Mouse (Mus musculus) heart, postnatal 25 days (tissue): ENCODE measurements around the gene A730071L15Rik. TPM values are rescaled to one million over a fixed set of nuclear protein-coding genes. Genes with fewer than 3 reads are reported as not detected.

Experiments
- DNase-seq: peaks from one replicate; pipeline ENCODE4 v3.0.0; 2022; ENCODE audit warnings: low spot score
- intact Hi-C: fragments of 180-260 bp; cut with DNase I; formaldehyde crosslinking; loops from one replicate; pipeline ENCODE4 v1.15.1; 2025
- total RNA-seq, 2 experiments: library from RNA; stranded (reverse); gene quantifications; 2 replicates each; pipeline ENCODE4 v1.2.3; 2021

A730071L15Rik gene
- total RNA-seq, 2 experiments from 2014 or later, result 0.17 TPM; not detected in 1

DNA sequence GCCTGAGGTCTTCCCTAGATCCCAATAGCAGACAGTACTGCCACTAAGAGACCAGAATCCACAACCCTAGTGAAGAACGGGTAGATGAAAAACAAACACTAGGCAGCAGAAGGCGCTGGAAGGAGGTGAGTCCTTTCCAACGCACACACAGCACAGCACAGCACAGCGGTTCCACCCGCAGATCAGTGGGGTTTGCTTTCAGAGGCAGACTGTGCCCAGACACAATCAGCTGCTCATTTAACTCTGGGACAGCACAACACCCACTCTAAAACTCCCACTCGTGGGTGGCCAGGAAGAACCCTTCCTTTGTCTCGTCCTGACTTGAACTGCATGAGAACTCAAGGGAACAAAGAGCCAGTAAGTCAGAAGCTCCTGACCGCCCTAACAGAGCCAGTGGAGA is 20.6 kb upstream of the A730071L15Rik start:
- DNase-seq, result no peak
- intact Hi-C loops, result no loop called here

DNA sequence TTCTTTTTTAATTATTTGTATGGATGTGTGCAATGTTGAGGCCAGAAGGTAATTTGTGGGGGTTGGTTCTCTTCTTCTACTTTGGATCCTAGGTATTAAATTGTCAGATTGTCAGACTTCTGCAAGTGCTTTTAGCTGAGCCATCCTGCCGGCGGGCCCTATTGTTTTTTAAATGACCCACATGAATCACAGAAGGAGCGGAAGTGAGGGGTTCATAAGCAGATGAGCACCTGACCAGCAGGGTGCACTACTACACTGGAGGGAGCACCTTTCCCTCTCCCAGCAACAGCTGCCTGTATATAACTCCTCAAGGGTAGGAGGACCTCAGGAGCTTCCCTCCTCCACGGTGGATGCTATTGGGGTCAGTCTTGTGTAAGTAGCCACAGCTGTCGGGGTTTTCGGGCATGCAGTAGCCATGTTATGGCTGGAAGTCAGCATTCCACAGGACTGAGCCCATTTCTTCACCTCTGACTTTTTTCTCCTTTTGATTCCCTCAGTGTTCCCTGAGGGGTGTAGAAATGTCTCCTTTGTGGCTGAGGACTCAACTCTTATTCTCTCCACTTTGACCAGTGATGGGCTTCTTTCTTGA is 18.9 kb upstream of the A730071L15Rik start:
- intact Hi-C loops, result no loop called here
- no peak for DNase-seq

DNA sequence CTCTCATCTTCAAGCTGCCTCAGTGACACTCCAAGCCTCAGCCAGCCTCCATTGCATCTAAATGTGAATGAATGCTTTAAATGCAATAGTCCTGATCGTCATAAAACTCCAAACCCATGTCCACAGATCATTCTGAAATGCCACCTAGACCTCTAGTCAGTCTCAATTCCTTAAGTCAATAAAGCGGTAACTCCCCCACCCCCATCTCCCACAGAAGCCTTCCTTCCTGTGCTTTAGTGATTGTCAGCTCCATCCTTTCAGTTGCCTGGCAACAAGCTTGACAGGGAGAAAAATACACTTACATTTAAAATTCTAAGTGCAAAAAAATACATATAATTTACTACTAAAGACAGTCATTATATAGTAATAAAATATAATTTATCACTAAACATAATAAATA is 16.6 kb upstream of the A730071L15Rik start:
- no peak for DNase-seq
- intact Hi-C loops, result no loop called here

DNA sequence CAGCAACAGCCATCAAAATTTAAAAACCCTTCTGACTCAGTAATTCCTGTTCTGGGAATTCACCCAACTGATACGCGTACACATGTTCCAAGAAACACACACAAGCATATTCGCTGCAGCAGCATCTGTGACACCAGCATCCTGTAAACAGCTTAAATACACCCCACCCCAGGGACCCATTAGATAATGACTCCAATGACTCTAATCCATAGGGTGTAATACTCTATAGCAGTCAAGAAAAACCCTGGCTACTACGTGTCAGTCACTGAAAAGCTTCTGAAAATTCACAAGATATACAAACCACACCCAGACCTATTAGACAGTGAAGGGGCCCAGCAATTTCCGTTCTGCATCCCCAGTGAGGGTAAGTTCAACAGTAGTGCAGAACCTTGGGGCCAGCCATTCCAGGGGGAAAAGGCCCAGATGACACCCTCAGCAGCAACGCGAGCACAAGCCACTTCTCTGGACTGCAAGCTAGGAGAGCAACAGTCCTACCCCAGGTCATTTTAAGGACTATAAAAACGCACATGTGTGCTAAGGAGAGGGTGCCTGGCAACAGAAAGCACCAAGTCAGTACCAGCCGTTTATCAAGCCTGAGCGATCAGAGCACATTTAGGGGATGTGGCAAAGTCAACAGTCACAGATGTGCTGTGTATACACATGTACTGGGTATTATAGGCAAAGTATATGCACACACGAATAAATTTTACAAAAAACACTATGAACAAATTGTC is 15.5 kb upstream of the A730071L15Rik start:
- no peak for DNase-seq
- intact Hi-C loops, result no loop called here

DNA sequence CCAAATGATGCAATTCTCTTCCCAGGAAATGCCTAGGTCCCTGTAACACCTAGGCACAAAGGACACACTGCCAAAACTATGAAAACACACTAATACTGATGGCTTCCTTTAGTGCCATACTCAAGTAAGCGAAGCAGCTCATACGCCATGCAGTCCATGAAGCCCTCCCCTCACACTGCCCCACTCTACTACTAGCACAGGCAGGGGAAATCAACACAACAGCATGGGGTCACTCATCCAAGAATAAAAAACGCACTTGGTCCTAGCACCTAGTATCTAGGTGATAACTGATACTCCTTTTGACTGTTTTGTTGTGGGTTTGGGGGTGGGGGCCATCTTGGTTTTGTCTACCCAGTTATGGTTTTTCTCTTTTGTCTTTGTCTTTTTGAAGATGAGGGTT is 12.4 kb upstream of the A730071L15Rik start:
- DNase-seq, result no peak
- intact Hi-C loops, result loop anchor here (5.0 kb wide), 1 partner anchor 65 kb away; no protein-coding TSS in a partner anchor

DNA sequence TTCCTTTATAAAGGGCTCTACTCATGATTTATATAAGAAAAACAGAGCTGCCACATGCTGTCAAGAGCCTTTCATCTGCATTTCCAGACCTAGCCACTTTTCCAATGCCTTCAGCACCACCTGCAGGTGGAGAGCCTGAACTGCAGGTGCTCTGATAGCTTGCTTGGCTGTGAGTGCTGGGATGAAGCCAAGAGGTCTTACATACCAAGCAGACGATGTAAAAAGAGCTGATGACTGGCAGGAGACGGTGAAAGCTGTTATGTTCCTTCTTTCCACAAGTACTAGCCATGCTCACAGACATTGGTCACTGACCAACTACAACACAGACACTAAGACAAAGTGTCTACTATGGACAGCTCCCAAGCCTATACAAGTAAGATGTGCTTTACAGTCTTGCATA is 12.0 kb upstream of the A730071L15Rik start:
- DNase-seq, result peak; percentile 74
- intact Hi-C loops, result loop anchor here (1.0 to 5.0 kb wide), 2 partner anchors 66 to 192 kb away; no protein-coding TSS in a partner anchor

DNA sequence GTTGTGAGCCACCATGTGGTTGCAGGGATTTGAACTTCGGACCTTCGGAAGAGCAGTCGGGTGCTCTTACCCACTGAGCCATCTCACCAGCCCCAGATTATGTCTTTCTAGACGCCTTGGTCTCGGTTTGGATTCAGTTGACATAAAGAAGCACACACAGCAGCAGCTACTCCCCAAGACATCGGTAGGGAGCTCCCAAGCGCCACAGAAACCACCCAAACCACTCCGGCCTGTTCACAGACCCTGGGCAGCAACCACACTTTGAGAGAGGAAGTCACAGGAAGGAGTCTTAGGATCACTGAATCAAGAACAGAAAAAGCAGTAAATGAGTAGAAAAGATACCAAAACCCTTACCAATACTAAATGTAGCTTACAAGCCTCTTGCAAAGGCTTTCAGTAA is 3.0 kb upstream of the A730071L15Rik start:
- intact Hi-C loops, result no loop called here
- DNase-seq, result no peak

DNA sequence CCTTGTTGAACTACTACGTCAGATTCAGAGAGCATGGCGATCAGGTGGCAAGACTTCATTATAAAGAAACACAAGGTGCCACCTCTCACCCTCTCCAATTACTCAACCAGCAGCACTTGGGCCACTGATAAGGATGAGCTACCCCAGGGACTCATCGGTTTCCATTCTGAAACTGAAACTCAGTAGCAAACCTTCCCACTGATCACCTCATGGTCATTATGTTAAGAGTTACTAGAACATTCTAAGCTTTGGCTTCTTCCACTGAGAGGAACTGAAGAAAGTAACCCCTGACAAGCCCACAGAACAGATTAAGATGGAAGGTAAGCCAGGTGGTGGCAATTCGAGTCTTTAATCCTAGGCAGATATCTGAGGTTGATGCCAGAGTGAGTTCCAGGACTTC is 1.4 kb upstream of the A730071L15Rik start:
- intact Hi-C loops, result no loop called here
- no peak for DNase-seq

DNA sequence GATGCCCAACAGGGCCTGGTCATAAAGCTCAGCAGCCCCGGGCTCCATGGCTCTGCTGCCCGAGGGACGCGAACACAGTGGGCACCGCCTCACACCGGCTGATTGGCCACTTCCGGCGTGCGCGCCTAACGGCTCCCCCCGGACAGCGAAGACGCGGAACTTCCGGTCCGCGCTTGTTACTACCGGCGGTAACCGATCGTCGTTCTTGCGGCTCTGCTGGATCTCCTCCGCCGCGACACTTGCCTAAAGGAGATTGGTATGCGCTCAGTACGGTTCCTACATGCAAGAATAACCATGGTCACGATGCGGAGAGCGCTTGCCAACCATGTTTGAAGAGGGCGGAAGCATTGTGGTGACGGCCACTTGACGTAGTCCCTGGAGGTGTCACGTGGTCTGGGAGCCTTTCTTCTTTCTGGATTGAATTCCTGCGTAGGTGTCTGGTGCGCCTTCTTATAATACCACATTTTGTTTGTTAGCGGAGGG is 299 bp downstream of the A730071L15Rik start, which contains the start of gene Nudcd3:
Gene Nudcd3 (minus strand): TSS at position 329 of the 483 bp plus-strand sequence.
- DNase-seq, result peak; percentile 75
- intact Hi-C loops, result loop anchor here (2.0 kb wide), 1 partner anchor 67 kb away; the partner anchor contains the start of gene Ddx56

DNA sequence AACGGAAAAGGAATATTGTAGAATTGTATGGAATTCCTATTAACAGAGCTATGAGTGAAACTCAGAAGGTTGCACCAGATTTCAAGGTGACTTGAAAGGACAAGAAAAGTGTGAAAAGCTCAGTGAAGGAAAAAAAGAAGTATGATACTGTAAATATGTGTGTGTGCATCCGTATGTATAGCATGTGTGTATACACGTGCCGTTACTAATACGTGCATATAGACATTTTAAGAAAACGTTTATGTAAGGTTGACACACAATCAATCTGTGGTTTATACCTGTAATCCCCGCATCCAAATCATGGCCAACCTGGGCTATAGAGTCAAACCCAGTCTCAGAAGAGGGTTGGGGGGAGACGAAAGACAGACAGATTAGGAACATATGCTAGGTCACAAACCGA is 741 bp downstream of the A730071L15Rik start:
- intact Hi-C loops, result loop anchor here (2.0 kb wide), 1 partner anchor 66 kb away; the partner anchor contains the start of gene Ddx56
- DNase-seq, result no peak

DNA sequence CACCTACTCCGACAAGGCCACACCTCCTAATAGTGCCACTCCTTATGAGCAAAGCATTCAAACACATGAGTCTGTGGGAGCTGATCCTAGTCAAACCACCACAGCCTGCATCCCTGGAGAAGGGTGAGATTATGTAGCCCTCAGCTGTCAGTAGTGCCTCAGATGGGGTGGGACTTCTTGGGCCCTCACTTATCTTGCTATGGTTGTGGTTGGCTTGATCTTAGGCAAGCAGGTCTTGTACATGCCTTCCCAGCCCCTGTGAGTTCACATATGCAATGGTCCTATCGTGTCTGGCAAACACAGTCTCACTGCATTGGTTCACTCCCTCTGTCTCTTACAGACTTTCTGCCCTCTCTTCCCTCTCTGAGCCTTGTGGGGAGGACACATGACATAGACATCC is 7.3 kb downstream of the A730071L15Rik start:
- no peak for DNase-seq
- intact Hi-C loops, result no loop called here

DNA sequence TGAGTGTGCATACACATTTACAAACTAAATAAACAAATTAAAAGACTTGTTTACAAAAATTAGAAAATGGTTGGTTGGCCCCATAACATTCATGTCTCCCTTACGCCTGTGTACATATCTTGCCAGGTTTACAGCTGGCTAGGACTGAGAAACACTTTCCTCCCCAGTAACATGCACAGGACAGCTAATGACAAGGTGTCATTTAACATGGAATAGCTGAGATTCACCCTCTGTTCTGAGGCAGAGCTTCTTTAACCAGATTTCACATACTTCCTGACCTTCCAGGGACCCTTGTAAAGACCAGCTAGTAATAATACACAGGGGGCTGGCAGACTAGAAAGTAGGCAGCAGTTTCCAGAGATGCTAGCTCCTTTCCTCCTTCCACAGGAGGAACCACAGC is 8.3 kb downstream of the A730071L15Rik start:
- intact Hi-C loops, result no loop called here
- DNase-seq, result no peak

DNA sequence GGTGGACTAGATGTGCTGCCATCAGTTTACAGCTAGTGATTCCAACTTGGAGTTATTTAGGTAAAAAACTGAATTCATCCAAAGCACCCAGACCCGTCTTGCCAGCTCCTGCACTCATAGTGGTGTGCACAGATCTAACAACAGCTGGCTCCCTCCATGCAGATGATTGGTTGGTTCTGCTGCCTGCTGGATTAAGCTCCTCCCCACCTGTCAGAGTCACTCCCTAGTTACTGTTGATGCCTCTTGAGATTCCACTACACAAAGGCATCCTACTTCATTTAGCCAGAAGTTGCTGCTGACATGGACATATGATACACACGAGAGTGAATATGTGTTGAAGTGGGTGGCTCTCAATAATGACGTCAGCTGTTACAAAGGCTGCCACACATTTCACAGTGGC is 17.0 kb downstream of the A730071L15Rik start:
- DNase-seq, result no peak

DNA sequence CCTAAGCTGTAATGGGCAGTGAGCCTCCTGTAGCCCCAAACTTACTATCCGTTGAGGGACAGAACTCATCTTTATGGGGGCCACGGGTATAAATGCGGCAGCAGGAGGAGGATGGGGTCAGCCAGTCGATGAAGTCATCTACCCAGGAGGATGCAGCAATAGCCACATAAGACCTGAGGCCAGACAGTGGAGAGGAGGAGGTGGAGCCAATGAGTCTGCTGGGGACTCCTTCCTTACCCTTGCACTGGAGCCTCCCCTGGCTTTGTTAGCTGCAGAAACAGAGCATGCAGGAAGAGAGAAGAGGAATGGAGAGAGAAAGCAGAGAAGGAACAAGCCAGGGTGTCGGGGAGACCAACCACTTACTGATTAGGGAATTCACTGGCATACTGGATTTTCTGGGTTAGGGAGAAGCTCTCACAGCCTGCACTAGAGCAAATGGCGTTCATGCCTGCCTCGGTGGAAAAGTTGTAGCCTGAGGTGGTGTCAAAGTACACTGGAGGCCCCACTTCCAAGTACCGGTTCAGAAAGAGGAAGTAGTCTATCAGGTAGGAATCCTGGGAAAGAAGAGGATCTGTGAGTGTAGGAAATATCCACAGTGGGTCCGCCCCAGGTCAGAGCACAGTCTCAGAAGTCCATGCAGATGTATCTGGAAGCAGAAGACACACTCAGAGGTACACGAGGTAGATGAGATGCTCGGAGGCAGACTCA is 18.5 kb downstream of the A730071L15Rik start:
- no peak for DNase-seq
- intact Hi-C loops, result no loop called here

More for the DNA sequence above, 17.0 kb downstream of the A730071L15Rik start:
- intact Hi-C loops, result no loop called here

DNA sequence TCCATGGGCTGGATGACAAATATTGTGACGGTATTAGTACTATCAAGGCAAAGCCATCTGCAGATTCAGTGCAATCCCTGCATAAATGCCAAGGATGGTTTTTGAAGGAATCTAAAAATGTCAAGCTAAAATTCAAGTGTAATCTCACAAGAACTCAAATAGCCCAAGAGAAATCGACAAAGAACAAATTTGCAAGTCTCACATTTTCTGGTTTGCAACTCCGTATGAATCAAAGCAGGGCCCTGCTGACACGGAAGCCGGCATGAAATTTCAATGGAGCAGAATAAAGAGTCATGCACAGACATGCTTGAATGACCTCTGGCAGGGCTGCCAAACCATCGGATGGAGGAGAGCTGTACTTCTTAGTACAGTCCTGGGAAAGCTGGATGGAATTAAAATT is 20.1 kb downstream of the A730071L15Rik start:
- no peak for DNase-seq
- intact Hi-C loops, result no loop called here

DNA sequence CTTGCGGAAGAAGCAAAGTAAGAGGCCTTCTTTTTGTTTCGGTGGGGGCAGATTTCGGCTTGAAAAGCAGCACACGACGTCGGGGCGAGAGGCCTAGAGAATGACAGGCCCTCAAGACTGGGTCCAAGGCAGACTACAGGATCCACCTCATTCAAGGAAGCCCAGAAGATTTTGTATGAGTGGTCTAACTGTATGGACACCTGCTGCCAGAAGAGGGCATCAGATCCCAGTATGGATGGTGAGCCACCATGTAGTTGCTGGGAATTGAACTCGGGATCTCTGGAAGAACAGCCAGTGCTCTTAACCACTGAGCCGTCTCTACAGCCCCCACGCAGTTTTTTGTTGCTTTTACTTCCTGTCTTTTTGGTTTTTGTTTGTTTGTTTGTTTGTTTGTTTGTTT is 22.4 kb downstream of the A730071L15Rik start:
- DNase-seq, result no peak
- intact Hi-C loops, result no loop called here

DNA sequence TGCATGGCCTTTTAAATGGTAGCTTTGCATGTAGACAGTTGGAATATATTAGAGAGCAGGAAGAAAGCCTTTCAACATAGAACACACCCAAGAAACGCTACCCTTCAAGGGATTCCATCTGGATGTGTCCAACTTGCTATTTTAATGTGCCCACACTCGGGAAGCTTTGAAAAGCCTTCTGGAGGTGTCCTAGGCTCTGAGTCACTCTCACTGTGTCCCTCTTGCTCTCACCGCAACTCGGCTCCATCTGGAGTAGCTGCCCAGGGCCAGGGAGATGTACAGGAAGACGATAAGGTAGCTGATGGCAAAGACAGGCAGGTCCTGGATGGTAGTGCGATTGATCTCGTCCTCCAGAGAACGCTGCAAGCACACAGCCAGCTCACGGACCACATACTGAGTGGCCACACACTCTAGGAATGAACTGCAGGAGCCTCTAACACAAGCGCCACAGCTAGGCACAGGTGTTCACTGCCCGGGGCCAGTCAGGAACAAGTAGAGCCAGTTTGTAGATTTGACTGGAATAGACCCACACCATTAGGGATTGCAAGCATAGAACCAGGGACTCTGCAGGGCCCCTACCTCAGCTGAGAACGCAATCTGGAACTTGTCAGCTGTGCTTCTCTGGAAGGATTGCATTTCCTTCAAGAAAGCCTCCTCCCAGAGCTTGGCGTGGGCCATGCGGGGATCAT is 24.9 kb downstream of the A730071L15Rik start:
- no peak for DNase-seq
- intact Hi-C loops, result no loop called here

DNA sequence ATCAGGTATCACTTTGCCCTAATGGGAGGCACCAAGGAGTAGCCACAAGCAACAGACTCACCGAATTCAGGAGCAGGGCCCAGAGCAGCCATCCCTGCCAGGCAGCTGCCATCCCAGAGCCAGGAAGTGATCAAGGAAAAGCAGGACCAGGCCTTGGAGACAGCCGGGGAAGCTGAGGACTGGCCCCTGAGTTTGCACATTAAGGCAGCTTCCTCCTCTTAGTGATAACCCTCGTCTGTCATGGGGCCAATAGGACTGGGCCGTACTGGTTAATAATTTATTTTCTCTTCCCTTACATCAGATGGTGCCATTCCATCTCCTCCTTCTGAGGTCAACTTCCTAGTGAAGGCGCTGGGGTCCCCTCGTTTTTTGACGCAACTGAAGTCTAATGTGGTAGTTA is 30.2 kb downstream of the A730071L15Rik start, which contains the start of gene Npc1l1:
Gene Npc1l1 (minus strand): TSS at position 132 of the 400 bp plus-strand sequence.
- no peak for DNase-seq
- intact Hi-C loops, result no loop called here

DNA sequence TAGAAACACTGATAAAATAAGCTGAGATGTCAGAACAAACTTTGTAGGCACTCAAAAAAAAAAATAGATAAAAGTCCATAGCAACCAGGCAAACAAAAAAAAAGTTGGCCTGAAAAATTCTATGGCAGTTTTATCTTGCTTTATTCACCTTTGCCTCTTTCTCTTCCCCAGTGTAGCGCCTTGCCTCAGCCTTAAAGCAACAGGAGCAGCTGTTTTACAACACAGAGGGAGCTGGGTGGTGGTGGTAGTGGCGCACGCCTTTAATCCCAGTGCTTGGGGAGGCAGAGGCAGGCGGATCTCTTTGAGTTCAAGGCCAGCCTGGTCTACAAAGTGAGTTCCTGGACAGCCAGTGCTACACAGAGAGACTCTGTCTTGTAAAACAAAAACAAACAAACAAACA is 33.2 kb downstream of the A730071L15Rik start:
- DNase-seq, result no peak
- intact Hi-C loops, result no loop called here

DNA sequence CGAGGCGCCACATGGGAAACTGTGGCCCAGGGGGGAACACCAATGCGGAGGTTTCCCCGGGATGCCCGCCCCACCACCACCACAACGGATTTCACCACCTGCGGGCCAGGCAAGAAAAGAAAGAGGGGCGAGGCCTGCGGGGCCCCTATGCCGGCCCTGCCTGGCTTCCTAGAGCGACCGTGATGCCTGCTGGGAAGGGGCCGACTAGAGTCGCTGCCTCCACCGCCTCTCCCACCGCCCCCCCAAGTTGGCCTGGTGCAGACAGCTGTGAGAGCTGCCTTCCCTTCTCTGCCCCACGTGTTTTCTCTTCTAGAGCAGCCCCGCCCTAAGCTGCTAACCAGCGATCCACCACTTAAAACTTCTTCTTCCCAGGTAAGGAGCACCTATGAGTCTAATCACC is 44.9 kb downstream of the A730071L15Rik start:
- intact Hi-C loops, result no loop called here
- no peak for DNase-seq
